Mouse (Mus musculus) E14TG2a.4 (cell line): Measurements from ENCODE around the gene Cdca7.

Experiments used
- CTCF ChIP-seq: conservative IDR thresholded peaks from 2 replicates; pipeline ENCODE4 v1.5.1; 2014; ENCODE audit warnings: low read length
- NANOG ChIP-seq: IDR thresholded peaks from 2 replicates; pipeline ENCODE4 v1.6.1; 2014; ENCODE audit warnings: borderline replicate concordance, low read length, mixed read lengths

DNA sequence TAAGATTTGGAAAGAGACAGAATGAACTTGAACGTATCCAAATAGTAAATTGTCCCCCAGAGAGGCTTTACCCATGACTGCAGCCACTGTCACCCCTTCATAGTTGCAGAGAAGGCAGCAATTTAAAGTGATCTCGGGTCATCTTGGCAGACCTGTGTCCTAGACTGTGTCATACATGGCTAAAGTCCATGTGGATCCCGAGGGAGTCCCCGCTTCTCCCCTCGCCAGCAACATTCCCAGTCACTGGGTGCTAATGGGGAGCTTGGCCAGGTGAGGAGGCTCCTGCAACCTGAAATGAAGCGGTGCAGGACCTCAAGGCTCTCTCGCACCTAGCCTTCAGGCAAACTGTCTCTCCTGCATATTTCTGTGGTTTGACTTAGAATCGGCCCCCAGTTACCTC, 32.9 kb downstream of the Cdca7 start:
- no peak for TF ChIP-seq CTCF
- TF ChIP-seq NANOG, result no peak
